ENCODE assay signal across 23 mouse cellular contexts in genomic region chr15:85885606-85886005, GRCm38 (mm10). TPM values are rescaled to one million over a fixed set of nuclear protein-coding genes. Genes with fewer than 3 reads are reported as not detected.
DNase-seq lines count a peak whose midpoint lies in the region; ATAC-seq and TF ChIP-seq lines count a peak whose summit lies in the region.
"Had no signal": no experiment of that assay in that cellular context is flagged by ENCODE, and none has a peak within 500 bp of the region (broad histone marks: within the 10 kb centered on the region; RNA-seq: fewer than 3 reads in every experiment).

No protein-coding gene starts in this region.

- no peak overlapping the region for H3K4me3 ChIP-seq in gastrocnemius, adult 2 months
- no peak overlapping the region for H3K4me3 ChIP-seq in intestine, postnatal 0 days (ENCODE audit: low read depth, low read length)
- no peak overlapping the region for H3K4me3 ChIP-seq in intestine, embryonic 16.5 days (ENCODE audit: low read length)
- no peak overlapping the region for H3K4me3 ChIP-seq in forebrain, embryonic 15.5 days
- H3K4me3 ChIP-seq: embryonic facial prominence, embryonic 13.5 days; embryonic facial prominence, embryonic 15.5 days; erythroblast, embryonic 14.5 days; forebrain, embryonic 10.5 days; forebrain, embryonic 12.5 days had no signal

- no peak overlapping the region for H3K9ac ChIP-seq in intestine, postnatal 0 days (ENCODE audit: low read depth, low read length)
- H3K9ac ChIP-seq in intestine, embryonic 16.5 days (ENCODE audit: low read depth, low read length): no peak overlapping the region
- H3K9ac ChIP-seq in forebrain, embryonic 15.5 days (replicated peaks): no peak overlapping the region
- H3K9ac ChIP-seq: embryonic facial prominence, embryonic 13.5 days; embryonic facial prominence, embryonic 15.5 days; forebrain, embryonic 12.5 days had no signal

- no peaks in the 10 kb centered on the region for H3K9me3 ChIP-seq in intestine, postnatal 0 days (ENCODE audit: control insufficient read depth)
- no peaks in the 10 kb centered on the region for H3K9me3 ChIP-seq in intestine, embryonic 16.5 days (ENCODE audit: control insufficient read depth, low read length)
- no peaks in the 10 kb centered on the region for H3K9me3 ChIP-seq in forebrain, embryonic 15.5 days
- H3K9me3 ChIP-seq: embryonic facial prominence, embryonic 13.5 days; embryonic facial prominence, embryonic 15.5 days; forebrain, embryonic 10.5 days; forebrain, embryonic 12.5 days had no signal

- H3K4me1 ChIP-seq in intestine, postnatal 0 days (replicated peaks; ENCODE audit: control insufficient read depth, insufficient read depth, low read length): no peaks in the 10 kb centered on the region
- H3K4me1 ChIP-seq in intestine, embryonic 16.5 days (ENCODE audit: control insufficient read depth, insufficient read depth, low read length): peaks cover 2% of the 10 kb centered on the region
- H3K4me1 ChIP-seq in forebrain, embryonic 15.5 days: peaks cover 4% of the 10 kb centered on the region

- intact Hi-C loops in gastrocnemius, adult 2 months (cut with DNase I): no loop called here

- WGBS in intestine, postnatal 0 days: 72% methylated on average over 5 of the region's 5 CpGs
- 81% methylated on average over 5 of the region's 5 CpGs for WGBS in intestine, embryonic 16.5 days
- 88% methylated on average over 5 of the region's 5 CpGs for WGBS in forebrain, embryonic 15.5 days

- H3K4me2 ChIP-seq in intestine, postnatal 0 days (replicated peaks; ENCODE audit: low read depth): no peak overlapping the region
- no peak overlapping the region for H3K4me2 ChIP-seq in intestine, embryonic 16.5 days (ENCODE audit: low read depth, low read length)
- no peak overlapping the region for H3K4me2 ChIP-seq in forebrain, embryonic 15.5 days (replicated peaks)
- H3K4me2 ChIP-seq: embryonic facial prominence, embryonic 13.5 days; embryonic facial prominence, embryonic 15.5 days; forebrain, embryonic 12.5 days had no signal

- TF ChIP-seq CTCF in gastrocnemius, adult 2 months (IDR thresholded peaks at IDR 0.05): no peak
- TF ChIP-seq CTCF in intestine, postnatal 0 days (IDR thresholded peaks at IDR 0.05; ENCODE audit: low read depth): no peak

- peak; percentile 41; the same call in 1 of the 2 replicates for ATAC-seq in intestine, postnatal 0 days
- ATAC-seq in intestine, embryonic 16.5 days: no peak
- no peak for ATAC-seq in forebrain, embryonic 15.5 days (replicated peaks)
- ATAC-seq: forebrain, embryonic 14.5 days had no signal

- H3K27me3 ChIP-seq in intestine, postnatal 0 days (replicated peaks; ENCODE audit: control insufficient read depth, insufficient read depth, low read length): no peaks in the 10 kb centered on the region
- no peaks in the 10 kb centered on the region for H3K27me3 ChIP-seq in intestine, embryonic 16.5 days (replicated peaks; ENCODE audit: control insufficient read depth, insufficient read depth, low read length)
- no peaks in the 10 kb centered on the region for H3K27me3 ChIP-seq in forebrain, embryonic 15.5 days
- H3K27me3 ChIP-seq: embryonic facial prominence, embryonic 13.5 days; embryonic facial prominence, embryonic 15.5 days; forebrain, embryonic 12.5 days had no signal

- H3K36me3 ChIP-seq in intestine, postnatal 0 days (ENCODE audit: control insufficient read depth, insufficient read depth): peaks cover 57% of the 10 kb centered on the region
- H3K36me3 ChIP-seq in intestine, embryonic 16.5 days (ENCODE audit: control insufficient read depth, insufficient read depth, low read length): peaks cover 18% of the 10 kb centered on the region
- H3K36me3 ChIP-seq in forebrain, embryonic 15.5 days: peaks cover 36% of the 10 kb centered on the region; the same call in 1 of the 2 replicates

- peak overlapping the region; percentile 78 for H3K27ac ChIP-seq in gastrocnemius, adult 2 months
- no peak overlapping the region; the same call in 1 of the 2 replicates for H3K27ac ChIP-seq in intestine, postnatal 0 days (ENCODE audit: low read depth, low read length)
- no peak overlapping the region for H3K27ac ChIP-seq in intestine, embryonic 16.5 days (ENCODE audit: low read length)
- no peak overlapping the region for H3K27ac ChIP-seq in forebrain, embryonic 15.5 days (replicated peaks)
- H3K27ac ChIP-seq: embryonic facial prominence, embryonic 13.5 days; embryonic facial prominence, embryonic 15.5 days; forebrain, embryonic 10.5 days; forebrain, embryonic 12.5 days had no signal

- peak; percentile 78 for DNase-seq in gastrocnemius, adult 2 months
- DNase-seq in gastrocnemius, postnatal 10 days: no peak
- DNase-seq in gastrocnemius, postnatal 25 days: peak; percentile 59
- DNase-seq in heart, adult 8-10 months (ENCODE audit: low spot score): no peak
- DNase-seq: adrenal gland, adult 2 months; adrenal gland, postnatal 10 days; adrenal gland, postnatal 25 days; cerebellum, adult 11 months; cerebellum, adult 18-20 months; cerebellum, adult 8-10 months; cerebellum, adult 9-11 months; cerebellum, postnatal 14 days; cerebellum, postnatal 36 days; embryo, embryonic 11 days had no signal

RNA-seq across cellular contexts. Expression of gene Trmu, which starts 6.5 kb away (rescaled TPM):
- total RNA-seq in gastrocnemius, adult 2 months (2021): 10 to 100 TPM in 1 of 2 experiments, 1 to 10 TPM in 1; 9.5 to 15.2 TPM
- 10 to 100 TPM; 21.5 to 27.2 TPM for total RNA-seq in gastrocnemius, postnatal 10 days (2021)
- 13.6 and 14.4 TPM in 2 replicates for polyA plus RNA-seq in intestine, postnatal 0 days (2015; fragmentation: Nextera tagmentation; extraction: Ambion mirVana)
- polyA plus RNA-seq in intestine, embryonic 16.5 days (2015; fragmentation: Nextera tagmentation; extraction: Ambion mirVana): 36.7 and 37.3 TPM in 2 replicates
- total RNA-seq in gastrocnemius, postnatal 25 days (2021): 10 to 100 TPM; 10.7 to 13.5 TPM
- 51.6 and 54.0 TPM in 2 replicates for polyA plus RNA-seq in forebrain, embryonic 15.5 days (2015; fragmentation: Nextera tagmentation; extraction: Ambion mirVana)
- total RNA-seq in heart, adult 8-10 months (2022): 10 to 100 TPM; 12.6 to 23.9 (median 18.2) TPM

RNA-seq across cellular contexts. Expression of gene Gtse1, which starts 26.1 kb away (rescaled TPM):
- total RNA-seq in gastrocnemius, adult 2 months (2021): under 1 TPM in 1 of 2 experiments, not detected in 1; 0.14 TPM
- total RNA-seq in gastrocnemius, postnatal 10 days (2021): 1 to 10 TPM; 2.4 to 2.7 TPM
- polyA plus RNA-seq in intestine, postnatal 0 days (2015; fragmentation: Nextera tagmentation; extraction: Ambion mirVana): 4.2 and 4.6 TPM in 2 replicates
- 20.0 and 22.9 TPM in 2 replicates for polyA plus RNA-seq in intestine, embryonic 16.5 days (2015; fragmentation: Nextera tagmentation; extraction: Ambion mirVana)
- under 1 TPM in 1 of 2 experiments, not detected in 1; 0.32 TPM for total RNA-seq in gastrocnemius, postnatal 25 days (2021)
- 14.6 and 15.7 TPM in 2 replicates for polyA plus RNA-seq in forebrain, embryonic 15.5 days (2015; fragmentation: Nextera tagmentation; extraction: Ambion mirVana)
- total RNA-seq in heart, adult 8-10 months (2022): under 1 TPM; 0.19 to 0.52 (median 0.29) TPM

RNA-seq across cellular contexts. Expression of gene Ttc38, which starts 53.5 kb away (rescaled TPM):
- total RNA-seq in gastrocnemius, adult 2 months (2021): 1 to 10 TPM; 3.4 to 6.0 TPM
- total RNA-seq in gastrocnemius, postnatal 10 days (2021): 1 to 10 TPM; 4.2 to 6.8 TPM
- 8.6 and 10.4 TPM in 2 replicates for polyA plus RNA-seq in intestine, postnatal 0 days (2015; fragmentation: Nextera tagmentation; extraction: Ambion mirVana)
- 13.4 and 15.1 TPM in 2 replicates for polyA plus RNA-seq in intestine, embryonic 16.5 days (2015; fragmentation: Nextera tagmentation; extraction: Ambion mirVana)
- total RNA-seq in gastrocnemius, postnatal 25 days (2021): 1 to 10 TPM; 2.8 to 3.6 TPM
- 2.9 and 3.6 TPM in 2 replicates for polyA plus RNA-seq in forebrain, embryonic 15.5 days (2015; fragmentation: Nextera tagmentation; extraction: Ambion mirVana)
- 10 to 100 TPM; 17.9 to 22.2 (median 19.6) TPM for total RNA-seq in heart, adult 8-10 months (2022)

Comparison
In these comparisons a context has a peak if more than half of its experiments do, and no peak if none do; other contexts are left out.
1. DNase-seq: peak in gastrocnemius, adult 2 months (single experiment) and gastrocnemius, postnatal 25 days (single experiment); none in gastrocnemius, postnatal 10 days (single experiment) and heart, adult 8-10 months (single experiment).